Mouse (Mus musculus): ENCODE measurements around the gene Fscn2.

The Fscn2 gene

GRCm38 (mm10) chr11:120360062-120360461 lies 1.3 kb upstream of the Fscn2 start:
- no peak for DNase-seq (ENCODE audit: low read depth)

- no peak for DNase-seq (ENCODE audit: low read depth)
Measured at GRCm38 (mm10) chr11:120360755-120361154, 579 bp upstream of the Fscn2 start.

- no peak for DNase-seq (ENCODE audit: low read depth)
Measured at GRCm38 (mm10) chr11:120362891-120363290, 1.6 kb downstream of the Fscn2 start.

- no peak for DNase-seq (ENCODE audit: low read depth)
Measured at GRCm38 (mm10) chr11:120366443-120367027, 5.2 kb downstream of the Fscn2 start.

- DNase-seq (ENCODE audit: low read depth), result no peak
Measured at GRCm38 (mm10) chr11:120369656-120370055, 8.3 kb downstream of the Fscn2 start.

GRCm38 (mm10) chr11:120373025-120373424 lies 11.7 kb downstream of the Fscn2 start:
- no peak for DNase-seq (ENCODE audit: low read depth)

- no peak for DNase-seq (ENCODE audit: low read depth)
Measured at GRCm38 (mm10) chr11:120373820-120374586, 12.7 kb downstream of the Fscn2 start.

GRCm38 (mm10) chr11:120375324-120375723 lies 14.0 kb downstream of the Fscn2 start:
- no peak for DNase-seq (ENCODE audit: low read depth)

- no peak for DNase-seq (ENCODE audit: low read depth)
Measured at GRCm38 (mm10) chr11:120376302-120377160, 15.2 kb downstream of the Fscn2 start.

- DNase-seq (ENCODE audit: low read depth), result no peak
Measured at GRCm38 (mm10) chr11:120377337-120377736, 16.0 kb downstream of the Fscn2 start.

- DNase-seq (ENCODE audit: low read depth), result no peak
Measured at GRCm38 (mm10) chr11:120378031-120378610, 16.8 kb downstream of the Fscn2 start.

GRCm38 (mm10) chr11:120378611-120379540 lies 17.5 kb downstream of the Fscn2 start, which contains the start of gene Faap100:
TSS of gene Faap100 (minus strand) at chr11:120378764.
- peak; percentile 87 for DNase-seq (ENCODE audit: low read depth)

GRCm38 (mm10) chr11:120380271-120380670 lies 18.9 kb downstream of the Fscn2 start:
- no peak for DNase-seq (ENCODE audit: low read depth)

GRCm38 (mm10) chr11:120381157-120381556 lies 19.8 kb downstream of the Fscn2 start:
- DNase-seq (ENCODE audit: low read depth), result no peak

GRCm38 (mm10) chr11:120382509-120382908 lies 21.2 kb downstream of the Fscn2 start:
- DNase-seq (ENCODE audit: low read depth), result no peak

GRCm38 (mm10) chr11:120386632-120387031 lies 25.3 kb downstream of the Fscn2 start:
- DNase-seq (ENCODE audit: low read depth), result no peak

- DNase-seq (ENCODE audit: low read depth), result no peak
Measured at GRCm38 (mm10) chr11:120387157-120387556, 25.8 kb downstream of the Fscn2 start.

GRCm38 (mm10) chr11:120388580-120388979 lies 27.2 kb downstream of the Fscn2 start:
- no peak for DNase-seq (ENCODE audit: low read depth)

GRCm38 (mm10) chr11:120395661-120396060 lies 34.3 kb downstream of the Fscn2 start:
- no peak for DNase-seq (ENCODE audit: low read depth)

- no peak for DNase-seq (ENCODE audit: low read depth)
Measured at GRCm38 (mm10) chr11:120397602-120398001, 36.3 kb downstream of the Fscn2 start.

- DNase-seq (ENCODE audit: low read depth), result no peak
Measured at GRCm38 (mm10) chr11:120399319-120399718, 38.0 kb downstream of the Fscn2 start.

All from c-Kit-positive CD71-negative TER-119-negative erythroid progenitor cells, embryonic 14.5 days (primary cell).